Mouse (Mus musculus) hindbrain, embryonic 15.5 days (tissue): ENCODE data around the gene Pde11a. TPM values are rescaled to one million over a fixed set of nuclear protein-coding genes. Genes with fewer than 3 reads are reported as not detected.

Source experiments
- ATAC-seq: fragments of 200-750 bp; cut with Nextera tagmentation; 2 replicates; pipeline ENCODE4 v1.8.0; 2017; ENCODE audit warnings: low read depth, moderate number of reproducible peaks, moderate TSS enrichment; ENCODE audit not compliant: low FRiP score
- H3K27ac ChIP-seq: fragments of 300-500 bp; sonication (generic); replicated peaks from 2 replicates; pipeline ENCODE4 v1.5.1; 2015; ENCODE audit warnings: mild to moderate bottlenecking, inconsistent platforms
- H3K27me3 ChIP-seq: fragments of 300-500 bp; sonication (generic); 2 replicates; pipeline ENCODE4 v1.6.1; 2015; ENCODE audit warnings: control low read depth, inconsistent platforms
- H3K36me3 ChIP-seq: fragments of 300-500 bp; sonication (generic); 2 replicates; pipeline ENCODE4 v1.6.1; 2015; ENCODE audit warnings: control low read depth, inconsistent platforms
- H3K4me1 ChIP-seq: fragments of 300-500 bp; sonication (generic); replicated peaks from 2 replicates; pipeline ENCODE4 v1.6.1; 2015; ENCODE audit warnings: control low read depth, inconsistent platforms
- H3K4me2 ChIP-seq: fragments of 300-500 bp; sonication (generic); 2 replicates; pipeline ENCODE4 v1.6.1; 2015; ENCODE audit warnings: moderate library complexity, mild to moderate bottlenecking, inconsistent platforms
- H3K4me3 ChIP-seq: fragments of 300-500 bp; sonication (generic); 2 replicates; pipeline ENCODE4 v1.5.1; 2015; ENCODE audit warnings: mild to moderate bottlenecking, inconsistent platforms
- H3K9ac ChIP-seq: fragments of 300-500 bp; sonication (generic); 2 replicates; pipeline ENCODE4 v1.6.1; 2015; ENCODE audit warnings: inconsistent platforms
- H3K9me3 ChIP-seq: fragments of 300-500 bp; sonication (generic); 2 replicates; pipeline ENCODE4 v1.6.1; 2016; ENCODE audit warnings: control low read depth, inconsistent platforms
- WGBS: fragments of 180-500 bp; shearing (Covaris S2); methylation state at CpG from one replicate; pipeline ENCODE4 v1.1.7; 2015; 5-methylcytosine and 5-hydroxymethylcytosine counted together
- polyA plus RNA-seq: library from polyadenylated mRNA; unstranded; fragments of >200 nt; fragmentation: Nextera tagmentation; extraction: Ambion mirVana; gene quantifications from 2 replicates; pipeline ENCODE4 v1.2.1, GENCODE M21; 2015

Pde11a gene
- polyA plus RNA-seq, 1 experiment from 2014 or later = 1.6 TPM

DNA sequence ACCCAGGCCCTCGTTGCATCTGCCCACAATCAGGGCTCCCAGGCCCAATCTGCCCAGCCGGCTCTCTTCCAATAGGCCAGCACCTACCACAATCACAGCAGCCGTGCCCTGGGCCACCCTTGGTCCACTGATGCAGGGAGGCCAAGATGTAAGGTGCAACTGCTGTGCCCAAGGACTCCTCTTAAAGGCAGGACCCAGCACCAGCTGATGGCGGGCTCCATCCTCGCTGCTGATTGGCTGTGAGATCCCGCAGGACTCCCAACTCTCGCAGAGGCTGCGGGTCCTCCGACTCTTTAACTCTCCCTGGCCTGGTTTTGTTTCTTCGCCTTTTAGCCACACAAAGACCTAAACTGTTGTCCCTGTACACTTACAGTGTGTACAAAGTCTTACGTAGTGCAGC lies 21.7 kb upstream of the Pde11a start, which contains the start of gene Cyct:
Cyct (minus strand) TSS at position 225 of the 400 bp plus-strand sequence.
- Histone ChIP-seq H3K4me3 (no peak within 1 kb of the TSS), H3K4me1 (no peaks in the 10 kb centered on the region), H3K27ac (no peak within 1 kb of the TSS), H3K36me3 (no peaks in the 10 kb centered on the region), H3K9ac (no peak within 1 kb of the TSS), H3K9me3 (no peaks in the 10 kb centered on the region), H3K4me2 (no peak within 1 kb of the TSS), H3K27me3 (no peaks in the 10 kb centered on the region)
- WGBS = 91% methylated on average over 11 of the region's 11 CpGs
- no peak for ATAC-seq

DNA sequence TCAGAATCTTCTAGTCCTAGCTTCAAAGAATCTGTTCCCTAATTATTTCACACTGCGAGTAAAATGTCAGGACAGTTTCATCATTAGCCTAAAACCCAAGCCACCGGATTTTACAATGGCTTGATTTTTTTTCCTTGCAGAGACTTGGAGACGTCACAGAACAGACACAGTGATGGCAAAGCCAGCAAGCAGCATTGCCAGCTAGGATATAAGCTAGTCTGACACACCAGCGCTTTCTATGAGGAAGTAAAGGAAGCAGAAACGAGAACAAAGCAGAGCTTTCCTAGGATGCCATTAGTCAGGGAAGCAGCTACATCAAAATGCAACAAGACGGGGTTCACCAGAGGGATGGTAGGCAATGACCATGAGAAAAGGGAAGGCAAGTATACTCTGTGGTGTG lies 9.3 kb upstream of the Pde11a start:
- H3K4me1 ChIP-seq = no peaks in the 10 kb centered on the region
- H3K27me3 ChIP-seq = no peaks in the 10 kb centered on the region
- H3K36me3 ChIP-seq = no peaks in the 10 kb centered on the region
- WGBS = 62% methylated on average over 6 of the region's 6 CpGs
- H3K9me3 ChIP-seq = no peaks in the 10 kb centered on the region
- no peak overlapping the region for H3K9ac ChIP-seq
- no peak overlapping the region for H3K4me3 ChIP-seq
- no peak overlapping the region for H3K4me2 ChIP-seq
- H3K27ac ChIP-seq = no peak overlapping the region
- ATAC-seq = no peak

DNA sequence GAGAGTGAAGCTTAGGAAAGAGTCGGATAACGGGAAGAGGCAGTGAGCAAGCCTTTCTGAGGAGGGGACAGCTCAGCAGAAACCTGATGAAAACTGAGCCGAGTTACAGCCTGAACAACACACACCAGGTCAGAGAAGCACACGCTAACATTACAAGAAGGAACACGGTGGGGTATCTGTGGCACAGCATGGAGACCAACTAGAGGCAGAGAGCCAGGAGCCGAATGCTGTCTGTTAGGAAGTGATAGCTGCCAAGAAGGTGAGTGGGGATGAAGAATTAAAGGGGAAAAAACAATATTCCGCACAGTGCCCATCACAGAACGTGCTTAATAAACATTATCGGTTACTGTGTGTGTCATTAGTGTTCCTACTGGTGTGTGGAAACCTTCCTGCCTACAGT lies 3.6 kb upstream of the Pde11a start:
- H3K36me3 ChIP-seq = no peaks in the 10 kb centered on the region
- peaks cover 8% of the 10 kb centered on the region for H3K4me1 ChIP-seq
- H3K9me3 ChIP-seq = no peaks in the 10 kb centered on the region
- no peak overlapping the region for H3K27ac ChIP-seq
- H3K9ac ChIP-seq = no peak overlapping the region
- H3K27me3 ChIP-seq = peaks cover 3% of the 10 kb centered on the region; the same call in 1 of the 2 replicates
- no peak for ATAC-seq
- 83% methylated on average over 9 of the region's 9 CpGs for WGBS
- no peak overlapping the region for H3K4me2 ChIP-seq
- H3K4me3 ChIP-seq = no peak overlapping the region

DNA sequence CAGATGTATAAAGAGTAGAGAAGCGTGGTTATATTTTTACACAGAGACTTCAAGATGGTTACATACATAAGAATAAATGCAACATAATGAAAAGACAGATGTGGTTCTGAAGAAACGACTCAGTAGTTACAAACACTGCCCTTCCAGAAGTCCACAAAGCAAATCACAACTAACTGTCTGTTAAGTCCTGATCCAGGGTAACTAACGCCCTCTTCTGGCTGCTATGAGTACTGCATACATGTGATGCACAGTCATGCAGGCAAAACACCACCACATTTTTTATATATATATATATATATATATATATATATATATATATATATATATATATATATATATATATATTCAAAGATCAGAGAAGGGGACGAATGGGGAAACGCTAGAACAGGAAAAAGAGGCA lies 4.0 kb downstream of the Pde11a start:
- H3K27ac ChIP-seq = no peak overlapping the region
- H3K4me2 ChIP-seq = no peak overlapping the region
- no peaks in the 10 kb centered on the region for H3K9me3 ChIP-seq
- H3K27me3 ChIP-seq = peaks cover 3% of the 10 kb centered on the region; the same call in 1 of the 2 replicates
- no peak overlapping the region for H3K4me3 ChIP-seq
- ATAC-seq = no peak
- no peak overlapping the region for H3K9ac ChIP-seq
- WGBS = 75% methylated on average over 5 of the region's 5 CpGs
- no peaks in the 10 kb centered on the region for H3K36me3 ChIP-seq
- peaks cover 8% of the 10 kb centered on the region for H3K4me1 ChIP-seq

DNA sequence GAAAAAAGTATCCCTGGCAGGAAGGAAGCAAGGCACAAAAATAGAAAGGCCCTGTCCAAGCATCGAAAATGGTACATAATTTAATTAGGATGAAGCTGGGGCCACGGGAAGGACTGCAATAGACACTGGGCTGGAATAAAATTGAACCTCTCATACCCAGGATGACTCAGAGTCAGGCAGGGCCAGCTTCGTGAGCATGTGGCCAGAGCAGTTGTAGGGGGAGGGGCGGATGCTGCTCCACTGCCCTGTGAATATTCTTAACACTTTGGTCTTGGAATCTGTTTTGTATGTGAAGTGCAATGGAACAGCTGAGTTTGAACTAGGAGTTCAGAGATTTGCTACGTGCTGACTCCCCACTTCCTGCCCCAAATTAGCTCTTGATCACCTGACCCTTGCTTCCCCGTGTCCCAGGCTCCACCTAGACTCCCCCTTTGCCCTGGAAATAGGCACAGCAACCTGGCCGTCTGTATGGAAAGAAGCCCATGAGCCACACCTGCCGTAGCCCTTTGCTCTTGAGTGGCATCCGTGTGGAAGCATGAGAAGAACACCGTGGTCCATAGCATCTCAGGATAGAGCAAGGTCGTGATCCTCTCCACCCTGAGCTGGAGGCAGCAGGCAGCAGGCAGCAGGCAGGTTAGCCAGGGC lies 6.3 kb downstream of the Pde11a start:
- 79% methylated on average over 11 of the region's 11 CpGs for WGBS
- H3K4me3 ChIP-seq = no peak overlapping the region
- no peak for ATAC-seq

DNA sequence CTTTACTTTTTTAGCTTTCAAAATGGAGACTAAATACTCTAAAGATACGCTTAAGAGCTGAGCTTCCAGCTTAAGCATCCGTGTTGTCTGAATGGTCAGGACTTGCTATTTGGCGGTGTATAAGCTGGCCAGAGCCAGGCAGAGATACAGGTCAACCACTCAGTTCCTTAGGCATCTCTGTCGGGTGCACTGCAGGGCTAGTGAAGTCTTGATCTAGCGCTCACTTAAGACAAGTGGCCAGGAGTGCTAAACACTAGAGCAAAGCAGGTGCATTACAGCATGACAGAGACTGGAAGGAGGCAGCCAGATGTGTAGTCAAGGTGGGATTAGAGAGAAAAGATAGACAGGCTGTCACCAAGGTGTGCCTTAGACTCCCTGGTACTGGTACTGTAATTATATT lies 8.5 kb downstream of the Pde11a start:
- no peak overlapping the region for H3K4me2 ChIP-seq
- ATAC-seq = no peak
- H3K4me3 ChIP-seq = no peak overlapping the region
- no peak overlapping the region for H3K9ac ChIP-seq
- no peaks in the 10 kb centered on the region for H3K9me3 ChIP-seq
- 92% methylated on average over 5 of the region's 5 CpGs for WGBS
- no peaks in the 10 kb centered on the region for H3K27me3 ChIP-seq
- H3K36me3 ChIP-seq = no peaks in the 10 kb centered on the region
- no peak overlapping the region for H3K27ac ChIP-seq
- no peaks in the 10 kb centered on the region for H3K4me1 ChIP-seq

More for the DNA sequence above, 6.3 kb downstream of the Pde11a start:
- no peaks in the 10 kb centered on the region for H3K9me3 ChIP-seq
- no peaks in the 10 kb centered on the region for H3K4me1 ChIP-seq
- no peaks in the 10 kb centered on the region for H3K36me3 ChIP-seq
- no peak overlapping the region for H3K9ac ChIP-seq
- no peaks in the 10 kb centered on the region for H3K27me3 ChIP-seq
- no peak overlapping the region for H3K4me2 ChIP-seq
- no peak overlapping the region for H3K27ac ChIP-seq

DNA sequence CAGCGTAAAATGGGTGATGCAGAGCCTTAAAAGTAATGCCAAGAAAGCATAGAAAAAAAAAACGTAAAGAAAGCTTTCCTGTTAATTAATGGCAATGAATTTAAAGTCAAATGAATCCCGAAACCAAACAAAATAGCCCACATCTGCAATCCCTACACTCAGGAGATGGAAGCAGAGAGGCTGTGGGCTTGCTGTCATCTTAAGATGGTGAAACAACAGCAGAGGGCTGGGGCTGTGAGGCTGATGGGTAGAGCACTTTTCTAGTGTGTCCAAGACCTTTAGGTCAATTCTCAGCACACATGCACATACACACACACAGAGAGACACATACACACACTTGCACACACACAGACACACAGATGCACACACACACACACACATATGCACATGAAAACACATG lies 12.4 kb downstream of the Pde11a start:
- H3K9me3 ChIP-seq = no peaks in the 10 kb centered on the region
- H3K27me3 ChIP-seq = no peaks in the 10 kb centered on the region
- no peak overlapping the region for H3K27ac ChIP-seq
- 90% methylated on average over 3 of the region's 3 CpGs for WGBS
- H3K36me3 ChIP-seq = no peaks in the 10 kb centered on the region
- H3K4me3 ChIP-seq = no peak overlapping the region
- H3K9ac ChIP-seq = no peak overlapping the region
- H3K4me1 ChIP-seq = no peaks in the 10 kb centered on the region
- no peak for ATAC-seq
- H3K4me2 ChIP-seq = no peak overlapping the region

DNA sequence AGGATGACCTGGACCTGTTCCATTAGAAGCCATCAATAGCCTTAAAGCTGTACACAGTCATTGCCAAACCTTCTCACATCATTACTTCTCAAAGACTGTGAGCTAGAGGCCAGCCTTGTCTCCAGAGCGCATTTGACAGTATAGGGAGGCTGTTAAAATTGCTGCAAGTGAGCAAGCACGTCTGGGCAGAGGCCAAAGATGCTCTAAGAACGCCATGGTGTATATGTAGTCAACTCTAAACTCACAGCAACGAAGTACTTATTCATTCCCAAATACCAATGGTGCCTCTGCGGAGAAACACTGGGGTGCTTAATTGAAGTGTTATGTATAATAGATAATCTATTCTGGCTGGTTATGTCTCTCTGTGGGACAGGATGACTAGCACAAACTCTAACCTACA lies 14.1 kb downstream of the Pde11a start:
- H3K27ac ChIP-seq = no peak overlapping the region
- no peak for ATAC-seq
- no peaks in the 10 kb centered on the region for H3K27me3 ChIP-seq
- no peak overlapping the region for H3K4me2 ChIP-seq
- no peaks in the 10 kb centered on the region for H3K4me1 ChIP-seq
- H3K36me3 ChIP-seq = no peaks in the 10 kb centered on the region
- no peaks in the 10 kb centered on the region for H3K9me3 ChIP-seq
- 74% methylated on average over 5 of the region's 5 CpGs for WGBS
- no peak overlapping the region for H3K9ac ChIP-seq
- no peak overlapping the region for H3K4me3 ChIP-seq

DNA sequence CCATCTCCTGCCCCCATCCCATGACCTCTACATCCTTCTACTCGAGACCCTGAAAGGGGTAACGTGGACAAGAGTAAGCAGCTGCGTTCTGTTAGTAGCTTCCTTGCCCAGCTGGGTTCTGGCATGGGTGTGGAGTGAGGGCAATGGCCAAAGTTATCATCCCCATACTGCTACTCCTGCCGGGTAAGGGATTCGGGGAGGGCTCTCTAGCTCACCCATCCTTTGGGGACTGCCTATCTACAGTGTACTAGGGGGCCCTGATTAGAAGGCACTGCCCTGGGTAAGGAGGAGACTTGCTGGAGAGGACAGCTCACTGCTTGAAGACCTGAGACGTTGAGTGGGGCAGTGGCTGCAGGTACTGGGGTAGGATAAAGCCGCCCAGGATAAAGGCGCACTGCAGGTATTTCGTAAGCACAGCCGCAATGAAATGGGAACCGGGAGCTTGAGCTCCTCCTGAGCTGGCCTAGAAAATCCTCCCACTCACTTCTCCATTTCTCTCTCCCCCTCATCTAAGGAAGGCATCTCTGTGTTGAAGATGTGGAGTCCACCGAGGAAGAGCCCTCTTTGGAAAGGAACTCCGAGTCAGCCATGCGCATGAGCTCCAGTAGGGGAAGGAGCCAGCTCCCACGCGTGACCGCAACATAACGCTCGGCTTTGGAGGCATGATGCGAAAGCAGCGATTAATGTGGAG lies 15.2 kb downstream of the Pde11a start:
- no peaks in the 10 kb centered on the region for H3K9me3 ChIP-seq
- no peak for ATAC-seq
- no peaks in the 10 kb centered on the region for H3K36me3 ChIP-seq
- H3K4me3 ChIP-seq = no peak overlapping the region
- H3K9ac ChIP-seq = no peak overlapping the region
- H3K4me2 ChIP-seq = no peak overlapping the region
- 87% methylated on average over 21 of the region's 21 CpGs for WGBS
- H3K27ac ChIP-seq = no peak overlapping the region
- no peaks in the 10 kb centered on the region for H3K4me1 ChIP-seq
- H3K27me3 ChIP-seq = no peaks in the 10 kb centered on the region

DNA sequence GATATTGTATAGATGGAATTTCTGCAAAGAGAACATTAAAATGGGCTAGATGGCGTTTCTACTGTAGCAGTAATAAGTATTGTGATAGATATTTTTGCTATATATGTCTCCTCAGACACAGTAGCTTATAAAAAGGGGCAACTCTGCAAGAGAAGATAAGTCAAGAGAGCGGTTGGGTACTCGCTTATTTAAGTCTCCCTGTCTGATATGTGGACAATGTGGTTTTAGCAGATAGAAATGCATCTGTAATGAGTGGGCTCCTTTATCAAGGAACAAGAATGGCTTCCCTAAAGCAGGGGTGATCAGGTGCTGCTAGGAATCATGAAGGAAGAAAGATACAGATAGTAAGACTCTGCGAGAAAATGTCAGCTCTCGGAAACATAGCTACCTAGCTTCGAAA lies 18.2 kb downstream of the Pde11a start:
- no peaks in the 10 kb centered on the region for H3K4me1 ChIP-seq
- no peak overlapping the region for H3K9ac ChIP-seq
- H3K27ac ChIP-seq = no peak overlapping the region
- H3K36me3 ChIP-seq = no peaks in the 10 kb centered on the region
- no peak for ATAC-seq
- WGBS = 87% methylated on average over 6 of the region's 6 CpGs
- H3K4me3 ChIP-seq = no peak overlapping the region
- no peak overlapping the region for H3K4me2 ChIP-seq
- H3K9me3 ChIP-seq = no peaks in the 10 kb centered on the region
- H3K27me3 ChIP-seq = no peaks in the 10 kb centered on the region

DNA sequence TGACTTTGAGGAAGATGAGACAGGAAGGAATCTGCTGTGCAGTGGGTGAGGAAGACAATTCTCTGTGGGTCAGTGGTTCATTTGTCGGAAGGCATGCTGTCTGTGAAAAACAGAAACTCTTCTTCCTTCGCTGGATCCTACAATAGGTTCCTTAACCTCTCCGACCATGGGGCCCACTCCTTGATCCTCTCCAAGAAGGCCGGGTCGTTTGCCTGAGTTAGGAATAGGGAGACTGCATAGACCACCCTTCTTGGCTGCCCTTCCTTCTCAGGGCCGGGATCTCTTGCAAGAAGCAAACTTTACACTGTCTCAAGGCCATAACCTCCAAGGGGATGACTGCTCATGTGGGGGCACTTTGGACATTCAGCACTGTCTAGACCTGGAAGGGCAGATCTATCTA lies 19.3 kb downstream of the Pde11a start:
- no peak for ATAC-seq
- Histone ChIP-seq H3K9ac (no peak overlapping the region), H3K4me1 (no peaks in the 10 kb centered on the region), H3K27ac (no peak overlapping the region), H3K36me3 (no peaks in the 10 kb centered on the region), H3K4me3 (no peak overlapping the region), H3K27me3 (no peaks in the 10 kb centered on the region), H3K9me3 (no peaks in the 10 kb centered on the region), H3K4me2 (no peak overlapping the region)
- 87% methylated on average over 6 of the region's 6 CpGs for WGBS

DNA sequence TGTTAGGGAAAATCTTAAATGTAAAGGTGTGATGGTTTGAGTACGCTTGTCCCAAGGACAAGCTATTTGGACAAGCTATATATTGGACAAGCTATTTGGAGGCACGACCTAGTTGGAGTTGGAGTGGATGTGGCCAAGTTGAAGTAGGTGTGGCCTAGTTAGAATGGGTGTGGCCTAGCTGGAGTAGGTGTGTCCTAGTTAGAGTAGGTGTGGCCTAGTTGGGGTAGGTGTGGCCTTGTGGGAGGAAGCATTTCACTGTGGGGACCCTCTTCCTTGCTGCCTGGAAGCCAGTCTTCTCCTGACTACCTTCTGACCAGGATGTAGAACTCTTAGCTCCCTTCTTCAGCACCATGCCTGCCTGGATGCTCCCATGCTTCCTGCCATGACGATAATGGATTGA lies 50.9 kb downstream of the Pde11a start:
- 90% methylated on average over 3 of the region's 3 CpGs for WGBS
- Histone ChIP-seq H3K4me3 (no peak overlapping the region), H3K4me2 (no peak overlapping the region), H3K9me3 (no peaks in the 10 kb centered on the region), H3K36me3 (no peaks in the 10 kb centered on the region), H3K9ac (no peak overlapping the region), H3K27me3 (no peaks in the 10 kb centered on the region), H3K4me1 (no peaks in the 10 kb centered on the region; the same call in 1 of the 2 replicates), H3K27ac (no peak overlapping the region)
- no peak for ATAC-seq
